Mouse (Mus musculus): ENCODE results near the gene Myo18a. TPM values are rescaled to one million over a fixed set of nuclear protein-coding genes. Genes with fewer than 3 reads are reported as not detected.

Myo18a gene
- polyA plus RNA-seq, 1 experiment: 17.4 TPM

DNA sequence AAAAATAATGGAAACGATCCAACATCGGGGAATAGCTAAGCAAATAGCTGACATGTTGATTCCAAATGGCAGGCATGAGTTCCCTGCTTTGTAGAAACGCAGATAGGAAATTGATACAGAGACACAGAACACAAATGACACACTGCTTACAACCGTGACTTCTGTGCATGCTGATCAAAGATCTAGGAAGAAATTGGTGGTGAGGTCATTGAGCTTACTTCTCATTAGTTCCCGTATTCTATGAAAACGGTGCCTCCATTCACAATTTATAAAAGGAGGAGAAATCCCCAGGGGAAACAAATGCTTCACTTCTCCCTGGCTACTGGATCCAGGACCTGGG lies 133.4 kb downstream of the Myo18a start:
- Histone ChIP-seq H3K4me3 (ENCODE audit: insufficient read depth, low read depth, low read length) (no peak overlapping the region), H3K27ac (replicated peaks; ENCODE audit: low read depth, low read length) (no peak overlapping the region), H3K4me1 (ENCODE audit: control insufficient read depth, insufficient read depth, insufficient read length, low read length) (peaks cover 8% of the 10 kb centered on the region)

DNA sequence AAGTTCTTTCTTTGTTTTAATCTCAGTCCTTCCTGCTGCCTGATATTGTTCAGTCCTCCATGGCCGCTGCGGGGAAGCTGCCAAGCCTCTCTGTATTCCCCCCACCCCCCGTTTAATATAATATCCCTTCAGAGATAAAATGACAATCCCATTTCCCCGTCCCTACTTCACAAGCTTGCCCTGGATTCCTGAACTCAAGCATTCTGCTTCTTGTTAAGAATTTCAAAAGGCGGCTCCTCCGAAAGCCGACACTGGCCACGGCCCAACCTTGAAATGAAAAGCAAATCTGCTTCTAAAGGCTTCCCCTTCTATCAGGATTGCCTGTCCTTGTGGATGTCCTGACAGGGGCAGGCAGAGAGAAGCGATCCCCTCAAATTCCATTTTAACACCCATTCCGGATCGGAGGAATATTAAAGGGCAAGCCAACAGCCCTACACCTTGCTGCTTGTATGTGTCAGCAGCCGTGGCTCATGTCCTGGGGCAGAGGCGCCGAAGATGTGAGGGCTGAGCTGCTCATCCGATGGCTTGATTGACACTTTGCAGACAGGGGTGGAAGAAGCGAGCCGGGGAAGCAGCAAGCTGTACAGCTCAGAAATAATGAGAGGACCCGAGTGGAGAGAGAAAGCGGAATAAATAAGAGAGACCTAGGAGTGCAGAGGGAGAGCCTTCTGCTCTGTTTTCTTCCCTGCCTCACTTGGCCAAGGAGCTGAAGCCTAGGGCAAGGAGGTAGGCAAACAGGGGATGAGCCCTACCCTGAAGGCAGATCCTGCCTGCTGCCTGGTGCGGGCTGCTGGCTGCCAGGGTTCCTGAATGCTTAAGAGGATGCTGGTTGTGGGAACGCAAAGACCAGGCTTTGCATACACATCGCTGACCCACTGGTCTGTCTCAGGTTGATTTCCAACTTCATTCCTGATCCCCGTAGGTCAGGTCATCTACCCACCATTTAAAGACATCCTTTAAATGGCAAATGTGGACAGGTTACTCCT lies 134.1 kb downstream of the Myo18a start:
- Histone ChIP-seq H3K27ac (replicated peaks; ENCODE audit: low read depth, low read length) (no peak overlapping the region), H3K4me3 (ENCODE audit: insufficient read depth, low read depth, low read length) (no peak overlapping the region), H3K4me1 (ENCODE audit: control insufficient read depth, insufficient read depth, insufficient read length, low read length) (peaks cover 8% of the 10 kb centered on the region)

DNA sequence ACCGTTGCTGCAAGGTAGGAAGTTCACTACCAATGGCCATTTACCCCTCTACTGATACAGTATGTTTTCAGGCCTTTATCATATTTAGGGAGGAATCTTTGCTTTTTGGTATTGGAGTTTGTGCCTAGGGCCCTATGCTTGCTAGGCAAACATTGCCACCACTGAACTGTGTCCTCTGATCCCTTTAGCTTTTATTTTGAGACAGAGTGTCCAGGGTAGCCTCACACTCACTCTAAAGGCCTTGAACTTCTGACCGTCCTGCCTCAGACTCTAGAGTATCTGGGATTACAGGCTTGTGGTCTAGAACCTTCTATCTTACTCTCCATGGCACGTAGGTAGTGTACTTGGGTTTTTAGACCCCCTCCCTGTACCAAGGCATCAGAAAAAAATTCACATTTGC lies 137.1 kb downstream of the Myo18a start:
- Histone ChIP-seq H3K4me1 (ENCODE audit: control insufficient read depth, insufficient read depth, insufficient read length, low read length) (no peaks in the 10 kb centered on the region; the same call in 1 of the 2 replicates), H3K4me3 (ENCODE audit: insufficient read depth, low read depth, low read length) (no peak overlapping the region), H3K27ac (replicated peaks; ENCODE audit: low read depth, low read length) (no peak overlapping the region)

DNA sequence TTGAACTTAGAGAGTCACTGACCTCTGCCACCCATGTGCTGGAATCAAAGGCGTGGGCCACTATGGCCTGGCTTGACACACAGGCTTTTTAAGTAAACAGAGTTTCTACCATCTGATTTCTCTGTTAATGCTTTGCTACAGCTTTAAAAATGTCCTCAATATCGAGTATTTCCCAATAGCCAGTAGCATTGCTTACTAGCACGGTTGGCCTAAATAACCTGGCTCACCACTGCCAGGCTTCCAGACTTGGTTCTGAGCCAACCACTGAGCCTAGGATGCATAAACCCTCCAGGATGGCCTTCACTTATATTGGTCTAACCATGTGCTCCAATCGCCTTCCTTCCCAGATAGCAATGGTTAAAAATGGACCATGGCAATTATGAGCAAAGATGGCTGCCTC lies 137.7 kb downstream of the Myo18a start:
- H3K27ac ChIP-seq (replicated peaks; ENCODE audit: low read depth, low read length): no peak overlapping the region

DNA sequence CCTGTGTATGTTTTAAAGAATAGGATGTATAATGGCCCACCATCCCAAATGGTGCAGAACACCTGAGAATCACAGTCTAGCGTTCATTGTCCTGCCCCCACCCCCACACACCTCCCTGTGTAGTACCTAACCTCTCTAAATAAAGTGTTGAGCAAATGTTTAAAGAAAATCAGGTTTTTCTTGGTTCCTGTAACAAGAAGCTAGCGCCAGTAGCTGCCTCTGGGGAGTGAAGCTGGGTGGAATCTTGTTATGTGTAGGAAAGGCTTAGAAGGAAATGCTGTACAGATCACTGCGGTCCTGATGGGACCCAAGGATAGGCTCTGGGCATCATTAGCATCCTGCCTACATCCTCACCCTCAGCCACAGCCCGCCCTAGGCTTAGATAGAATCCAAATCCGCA lies 138.3 kb downstream of the Myo18a start:
- Histone ChIP-seq H3K4me1 (ENCODE audit: control insufficient read depth, insufficient read depth, insufficient read length, low read length) (no peaks in the 10 kb centered on the region), H3K27ac (replicated peaks; ENCODE audit: low read depth, low read length) (no peak overlapping the region), H3K4me3 (ENCODE audit: insufficient read depth, low read depth, low read length) (no peak overlapping the region)

More for the DNA sequence above, 137.7 kb downstream of the Myo18a start:
- H3K4me1 ChIP-seq (ENCODE audit: control insufficient read depth, insufficient read depth, insufficient read length, low read length): no peaks in the 10 kb centered on the region; the same call in 1 of the 2 replicates
- no peak overlapping the region for H3K4me3 ChIP-seq (ENCODE audit: insufficient read depth, low read depth, low read length)

DNA sequence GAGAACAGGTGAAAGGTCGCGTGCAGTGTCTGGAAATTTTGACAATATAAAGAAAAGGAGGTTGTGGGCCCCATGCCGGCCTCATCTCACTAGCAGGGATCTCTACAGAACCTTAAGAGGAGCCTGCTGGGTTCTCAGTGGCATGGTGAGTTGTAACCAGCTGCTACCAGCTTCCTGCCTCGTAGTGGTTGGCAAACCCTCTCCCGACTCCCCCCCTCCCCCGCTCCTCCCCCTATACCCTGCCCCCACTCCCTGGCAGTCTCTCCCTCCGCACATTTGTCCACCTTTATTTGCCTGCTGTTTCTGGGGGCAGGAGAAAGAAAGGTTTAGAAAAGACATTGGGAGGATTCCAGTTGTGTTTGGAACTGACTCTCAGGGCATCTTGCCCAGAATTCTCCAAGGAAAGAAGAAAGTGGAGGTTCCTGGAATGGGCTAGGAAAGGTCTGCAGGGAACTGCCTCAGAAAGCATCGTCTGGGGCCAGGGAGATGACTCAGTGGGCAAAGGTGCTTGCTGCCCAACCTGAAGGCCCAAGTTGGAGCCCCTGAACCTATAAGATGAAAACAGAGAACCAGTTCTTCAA lies 138.8 kb downstream of the Myo18a start:
- no peaks in the 10 kb centered on the region for H3K4me1 ChIP-seq (ENCODE audit: control insufficient read depth, insufficient read depth, insufficient read length, low read length)
- H3K27ac ChIP-seq (replicated peaks; ENCODE audit: low read depth, low read length): no peak overlapping the region
- H3K4me3 ChIP-seq (ENCODE audit: insufficient read depth, low read depth, low read length): no peak overlapping the region

DNA sequence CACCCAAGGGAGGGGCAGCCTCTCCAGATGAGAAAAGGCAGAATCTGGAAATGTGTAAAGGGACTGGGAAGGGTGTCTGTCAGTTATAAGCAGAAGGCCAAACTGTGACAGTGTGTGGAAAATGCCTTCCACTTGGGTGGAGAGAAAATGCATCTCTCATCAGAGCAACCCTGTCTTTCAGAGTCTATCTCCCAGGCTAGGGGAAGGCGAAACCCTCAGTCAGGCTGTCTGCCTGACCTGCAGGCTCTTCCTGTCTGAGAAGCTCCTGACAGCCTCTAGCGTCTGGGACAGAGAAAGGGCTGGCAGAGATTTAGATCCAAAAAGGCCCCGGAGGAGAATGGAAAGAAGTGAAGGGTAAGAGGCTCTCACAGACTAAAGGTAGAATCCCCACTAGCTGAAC lies 140.7 kb downstream of the Myo18a start:
- Histone ChIP-seq H3K4me3 (ENCODE audit: insufficient read depth, low read depth, low read length) (no peak overlapping the region), H3K27ac (replicated peaks; ENCODE audit: low read depth, low read length) (no peak overlapping the region), H3K4me1 (ENCODE audit: control insufficient read depth, insufficient read depth, insufficient read length, low read length) (no peaks in the 10 kb centered on the region)

DNA sequence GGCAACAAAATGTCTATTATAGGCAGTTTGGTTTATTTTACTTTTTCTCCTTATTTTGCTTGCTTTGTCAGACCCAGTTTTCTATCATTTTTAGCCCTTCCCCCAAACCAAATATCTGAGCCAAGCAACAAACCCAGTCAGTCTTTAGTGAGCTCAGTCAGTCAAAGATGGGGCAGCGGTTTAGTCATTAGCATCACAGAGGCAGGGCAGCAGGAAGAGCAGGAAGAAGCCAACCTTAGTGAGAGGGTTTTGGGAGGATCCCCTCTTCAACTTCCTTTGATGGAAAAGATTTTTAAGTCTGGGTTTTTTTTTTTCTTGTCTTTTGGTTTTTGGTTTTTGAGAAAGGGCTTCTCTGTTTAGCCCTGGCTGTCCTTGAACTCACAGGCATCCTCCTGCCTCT lies 141.7 kb downstream of the Myo18a start:
- H3K4me1 ChIP-seq (ENCODE audit: control insufficient read depth, insufficient read depth, insufficient read length, low read length): no peaks in the 10 kb centered on the region
- no peak overlapping the region for H3K4me3 ChIP-seq (ENCODE audit: insufficient read depth, low read depth, low read length)
- no peak overlapping the region for H3K27ac ChIP-seq (replicated peaks; ENCODE audit: low read depth, low read length)

DNA sequence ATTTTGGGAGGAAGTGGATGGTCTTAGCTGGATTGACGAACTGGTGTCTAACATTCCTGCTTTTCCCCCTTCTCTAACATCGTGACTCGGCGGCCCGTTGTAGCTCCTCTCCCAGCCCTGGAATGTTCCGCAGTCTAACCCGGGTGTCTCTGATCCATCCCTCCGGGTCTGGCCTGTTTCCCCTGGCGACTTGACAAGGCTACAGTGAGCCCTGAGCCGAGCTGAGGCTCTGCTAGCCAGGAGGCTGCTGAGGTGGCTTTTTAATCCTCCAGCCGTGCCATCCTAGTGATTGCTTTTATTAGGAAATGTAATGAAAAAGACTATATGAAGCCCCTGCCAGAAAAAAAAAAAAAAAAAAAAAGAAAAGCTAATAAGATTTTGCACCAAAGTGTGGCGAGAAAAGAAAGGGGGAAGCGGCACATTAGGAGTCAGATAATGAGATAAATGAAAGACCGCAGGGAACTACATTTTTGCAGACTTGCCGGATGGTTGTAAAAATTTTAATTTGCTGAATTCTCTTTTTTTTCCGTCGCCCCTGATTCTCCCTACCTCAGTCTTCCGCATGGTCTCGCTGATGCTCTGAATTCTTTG lies 143.1 kb downstream of the Myo18a start:
- no peaks in the 10 kb centered on the region for H3K4me1 ChIP-seq (ENCODE audit: control insufficient read depth, insufficient read depth, insufficient read length, low read length)
- H3K27ac ChIP-seq (replicated peaks; ENCODE audit: low read depth, low read length): no peak overlapping the region
- no peak overlapping the region for H3K4me3 ChIP-seq (ENCODE audit: insufficient read depth, low read depth, low read length)

DNA sequence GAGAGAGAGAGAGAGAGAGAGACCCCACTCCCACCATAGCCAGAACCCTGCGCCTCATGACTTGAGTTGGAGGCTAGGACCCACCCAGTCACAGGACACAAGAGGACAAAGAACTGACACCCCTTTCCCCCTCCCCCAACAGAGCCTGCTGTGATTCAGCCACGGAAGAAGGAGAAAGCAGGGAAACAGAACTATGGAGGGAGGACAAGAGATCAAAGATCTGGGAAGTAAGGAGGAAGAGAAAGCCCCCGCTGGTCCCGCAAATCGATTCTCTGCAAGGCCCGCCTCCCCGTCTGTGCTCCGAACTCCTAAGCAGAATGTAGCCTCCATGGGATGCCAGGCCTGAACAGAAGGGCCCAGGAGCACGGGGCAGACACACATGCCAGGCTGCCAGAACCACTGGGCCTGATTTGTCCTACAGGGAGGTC lies 143.7 kb downstream of the Myo18a start:
- Histone ChIP-seq H3K4me1 (ENCODE audit: control insufficient read depth, insufficient read depth, insufficient read length, low read length) (no peaks in the 10 kb centered on the region), H3K27ac (replicated peaks; ENCODE audit: low read depth, low read length) (no peak overlapping the region), H3K4me3 (ENCODE audit: insufficient read depth, low read depth, low read length) (no peak overlapping the region)

DNA sequence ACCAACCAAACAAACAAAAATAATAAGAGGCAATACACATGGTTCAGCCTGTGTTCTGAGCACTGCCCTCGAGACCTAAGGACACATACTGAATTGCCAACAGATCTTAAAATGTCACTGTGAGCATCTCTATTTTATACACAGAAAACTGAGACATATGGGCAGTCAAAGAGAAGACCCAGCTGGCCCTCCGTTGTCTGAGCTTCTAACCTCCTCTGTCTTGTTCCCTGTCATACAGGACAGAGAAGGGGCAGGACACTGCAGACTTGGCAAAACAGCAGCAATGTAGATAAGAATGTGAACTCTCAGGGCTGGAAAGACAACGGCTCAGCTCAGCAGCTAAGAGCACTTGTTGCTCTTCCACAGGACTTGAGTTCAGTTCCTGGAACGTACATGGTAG lies 145.4 kb downstream of the Myo18a start:
- Histone ChIP-seq H3K27ac (replicated peaks; ENCODE audit: low read depth, low read length) (no peak overlapping the region), H3K4me3 (ENCODE audit: insufficient read depth, low read depth, low read length) (no peak overlapping the region), H3K4me1 (ENCODE audit: control insufficient read depth, insufficient read depth, insufficient read length, low read length) (no peaks in the 10 kb centered on the region)

DNA sequence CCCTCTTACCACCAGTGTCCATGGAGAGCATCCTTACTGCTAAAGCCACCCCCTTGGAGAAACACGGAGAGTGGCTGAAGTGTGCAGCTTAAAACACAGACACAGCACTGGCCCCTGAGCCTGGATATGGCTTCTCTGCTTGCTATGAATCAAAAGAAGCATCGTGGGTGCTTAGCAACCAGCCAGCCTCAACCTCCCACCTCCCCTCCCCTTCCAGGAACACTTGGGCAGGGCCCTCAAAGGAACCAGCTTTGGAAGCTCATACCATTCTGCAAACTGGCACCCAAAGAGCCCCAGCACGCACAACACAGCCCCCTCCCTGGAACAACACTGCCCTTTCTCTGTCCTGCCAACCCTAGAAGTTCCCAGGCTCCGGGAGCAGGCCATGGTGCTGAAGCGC lies 146.3 kb downstream of the Myo18a start:
- no peak overlapping the region for H3K4me3 ChIP-seq (ENCODE audit: insufficient read depth, low read depth, low read length)
- H3K27ac ChIP-seq (replicated peaks; ENCODE audit: low read depth, low read length): no peak overlapping the region
- H3K4me1 ChIP-seq (ENCODE audit: control insufficient read depth, insufficient read depth, insufficient read length, low read length): no peaks in the 10 kb centered on the region

DNA sequence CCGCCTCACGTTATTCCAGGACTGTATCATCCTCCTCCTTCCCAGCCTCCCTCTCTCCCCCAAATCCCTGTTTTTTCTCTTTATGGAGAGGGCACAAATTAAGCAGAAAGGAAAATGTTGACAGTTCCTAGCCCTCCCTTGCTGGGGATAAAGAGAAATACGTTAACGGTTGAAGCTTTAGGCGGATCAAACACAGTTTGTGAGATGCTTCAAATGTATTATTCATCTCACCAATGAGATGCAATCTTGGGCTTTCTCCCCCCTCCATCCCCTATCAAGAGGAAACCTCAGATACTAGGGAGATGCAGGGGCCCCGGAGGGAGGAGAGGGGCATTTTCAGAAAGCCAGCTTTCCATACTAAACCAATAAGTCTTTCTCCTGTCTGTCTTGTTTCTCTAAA lies 146.7 kb downstream of the Myo18a start:
- H3K4me3 ChIP-seq (ENCODE audit: insufficient read depth, low read depth, low read length): no peak overlapping the region
- H3K27ac ChIP-seq (replicated peaks; ENCODE audit: low read depth, low read length): no peak overlapping the region
- H3K4me1 ChIP-seq (ENCODE audit: control insufficient read depth, insufficient read depth, insufficient read length, low read length): no peaks in the 10 kb centered on the region

DNA sequence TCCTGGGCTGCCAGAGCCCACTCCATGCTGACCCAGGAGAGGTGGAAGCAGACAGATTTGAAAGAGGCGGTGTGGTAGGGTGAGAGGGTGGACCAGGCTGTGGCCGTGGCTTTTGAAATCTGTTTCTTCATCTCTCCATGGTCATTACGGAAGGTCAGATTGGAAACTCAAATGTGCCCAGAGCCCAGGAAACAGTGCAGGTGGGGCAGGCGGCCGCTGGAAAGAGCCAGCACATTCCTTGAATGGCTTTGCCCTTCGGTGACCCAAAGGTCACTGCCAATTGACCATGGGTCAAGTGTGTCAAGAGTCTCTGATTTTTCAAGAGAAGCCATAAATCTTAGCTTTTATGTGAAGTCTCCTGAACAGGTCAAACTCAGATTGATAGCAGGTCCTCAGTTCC lies 150.5 kb downstream of the Myo18a start:
- Histone ChIP-seq H3K27ac (replicated peaks; ENCODE audit: low read depth, low read length) (no peak overlapping the region), H3K4me3 (ENCODE audit: insufficient read depth, low read depth, low read length) (no peak overlapping the region), H3K4me1 (ENCODE audit: control insufficient read depth, insufficient read depth, insufficient read length, low read length) (no peaks in the 10 kb centered on the region)

DNA sequence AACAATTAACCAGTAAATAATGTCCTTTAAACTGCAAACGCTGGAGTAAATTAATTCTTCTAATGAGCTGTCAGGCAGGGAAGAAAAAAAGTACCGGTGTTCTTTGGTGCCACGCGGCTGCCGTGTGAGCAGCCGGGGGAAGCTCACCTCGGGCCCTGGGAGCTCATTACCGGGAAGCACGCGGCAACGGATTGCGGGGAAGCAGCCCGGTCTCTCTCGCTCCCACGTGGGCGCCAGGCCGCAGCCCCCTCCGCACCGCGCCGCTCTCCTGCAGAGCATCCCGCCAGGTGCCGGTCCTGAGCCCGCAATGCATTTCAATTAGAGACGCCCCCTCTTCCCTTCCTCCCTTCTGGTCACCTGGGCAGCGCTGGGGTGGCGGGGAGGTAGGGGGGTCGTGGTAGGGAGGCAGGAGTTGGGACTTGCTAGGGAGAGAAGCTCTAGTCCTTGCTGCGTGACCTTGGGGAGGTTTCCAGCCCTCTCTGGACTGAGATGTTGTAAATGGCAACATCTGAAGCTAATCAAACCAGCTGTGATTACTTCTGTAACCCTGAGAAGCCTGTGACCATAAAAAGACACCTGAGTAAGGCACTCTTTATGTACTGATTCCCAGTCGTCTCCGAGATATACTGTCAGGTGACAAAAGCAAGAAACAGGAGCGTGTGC lies 151.7 kb downstream of the Myo18a start:
- Histone ChIP-seq H3K27ac (replicated peaks; ENCODE audit: low read depth, low read length) (no peak overlapping the region), H3K4me3 (ENCODE audit: insufficient read depth, low read depth, low read length) (no peak overlapping the region), H3K4me1 (ENCODE audit: control insufficient read depth, insufficient read depth, insufficient read length, low read length) (no peaks in the 10 kb centered on the region)
